Mouse (Mus musculus) liver, adult (tissue): ENCODE results near the gene Gm17018.
A peak's percentile ranks its signal among the peaks of the same experiment; 100 is the strongest.

Experiments used
- GATA4 ChIP-seq: IDR thresholded peaks from 2 replicates; pipeline ENCODE4 v1.6.1; 2014; ENCODE audit warnings: mild to moderate bottlenecking, low read length; ENCODE audit not compliant: insufficient replicate concordance

The Gm17018 gene

DNA sequence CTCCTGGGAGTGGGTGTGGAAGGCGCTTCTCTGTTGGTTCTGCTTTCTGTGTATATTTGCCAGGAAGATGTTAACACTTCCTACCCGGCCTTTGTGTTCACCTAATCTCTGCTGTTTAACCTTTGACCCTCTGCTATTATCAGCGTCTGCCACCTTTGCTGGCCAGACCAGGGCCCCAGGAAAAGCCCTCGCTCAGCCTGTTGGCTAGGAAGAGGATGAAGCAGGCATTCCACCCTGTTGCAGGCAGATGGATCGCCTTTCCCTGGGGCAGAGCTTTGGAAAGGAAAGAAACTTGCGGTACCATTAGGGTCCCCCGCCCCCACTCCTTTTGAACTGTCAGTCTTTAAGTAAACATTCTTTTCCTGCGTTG, 15.2 kb downstream of the Gm17018 start:
- peak; percentile 34; the same call in 1 of the 2 replicates for TF ChIP-seq GATA4

DNA sequence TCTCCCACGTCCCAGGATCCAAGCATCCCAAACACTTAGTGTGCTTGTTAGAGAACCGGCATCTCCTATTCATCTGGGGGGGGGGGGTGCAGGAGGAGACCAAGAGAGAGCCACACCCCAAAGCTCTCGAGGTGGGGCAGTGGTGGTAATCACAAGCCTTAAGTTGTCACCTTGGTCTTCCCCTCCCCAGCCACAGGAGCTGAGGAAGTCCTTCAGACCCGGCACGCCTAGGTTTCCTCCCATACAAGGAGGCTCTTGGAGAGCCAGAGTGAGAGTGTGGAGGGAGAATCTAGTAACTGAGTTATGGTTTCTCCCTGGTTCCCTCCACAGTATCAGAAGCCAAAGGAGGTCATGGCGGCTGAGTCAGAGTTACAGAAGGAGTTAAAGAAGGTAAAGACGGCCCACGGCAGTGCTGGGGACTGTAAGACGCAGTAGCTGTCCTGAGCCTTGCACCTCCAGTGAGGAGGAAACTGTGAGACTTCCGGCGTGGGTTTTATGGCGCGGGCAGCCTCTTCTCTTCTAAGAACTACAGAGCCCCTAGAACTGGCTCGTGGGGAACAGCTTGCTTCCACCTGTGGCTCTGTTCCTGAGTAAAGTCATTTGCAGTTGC, 16.8 kb downstream of the Gm17018 start:
- TF ChIP-seq GATA4, result no peak

DNA sequence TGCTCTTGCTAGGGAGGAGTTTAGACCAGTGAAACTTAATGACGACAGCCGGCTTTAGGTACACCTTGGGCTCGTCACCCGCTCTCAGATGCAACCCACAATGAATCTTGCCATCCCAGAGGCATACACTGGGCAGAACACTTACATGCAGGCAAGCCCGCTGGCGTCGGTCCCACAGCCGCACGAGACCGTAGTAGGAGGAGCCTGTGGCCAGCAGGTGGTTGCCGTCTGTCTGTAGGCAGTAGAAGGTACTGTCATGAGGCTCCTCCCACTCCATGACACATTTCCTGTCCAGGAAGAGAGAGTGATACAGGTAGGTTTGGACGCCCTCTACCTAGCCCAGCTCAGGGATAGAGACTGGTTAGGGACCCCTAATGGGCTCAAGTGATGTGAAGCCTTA, 18.6 kb downstream of the Gm17018 start:
- no peak for TF ChIP-seq GATA4

DNA sequence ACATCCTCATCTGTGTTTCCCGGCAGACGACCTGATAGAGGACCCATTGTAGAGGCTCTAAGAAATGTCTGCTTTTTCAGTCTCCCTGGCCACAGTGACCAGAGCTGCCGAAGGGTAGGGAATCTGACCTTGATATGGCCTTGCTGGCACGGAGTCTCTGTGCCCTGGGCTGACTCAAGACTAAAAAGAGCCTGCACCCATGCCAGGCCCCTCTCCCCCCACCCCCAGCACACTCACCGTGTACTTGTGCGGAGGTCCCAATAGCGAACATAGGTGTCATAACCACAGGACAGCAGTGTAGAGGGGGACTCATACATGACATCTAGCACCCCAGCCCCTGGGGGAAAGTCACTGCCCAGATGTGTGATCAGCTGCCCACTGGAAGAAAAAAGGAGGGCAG, 19.0 kb downstream of the Gm17018 start:
- no peak for TF ChIP-seq GATA4

- TF ChIP-seq GATA4, result no peak
These were observed 19.8 kb downstream of the Gm17018 start for GRCm38 (mm10) chr19:45580235-45580634.

DNA sequence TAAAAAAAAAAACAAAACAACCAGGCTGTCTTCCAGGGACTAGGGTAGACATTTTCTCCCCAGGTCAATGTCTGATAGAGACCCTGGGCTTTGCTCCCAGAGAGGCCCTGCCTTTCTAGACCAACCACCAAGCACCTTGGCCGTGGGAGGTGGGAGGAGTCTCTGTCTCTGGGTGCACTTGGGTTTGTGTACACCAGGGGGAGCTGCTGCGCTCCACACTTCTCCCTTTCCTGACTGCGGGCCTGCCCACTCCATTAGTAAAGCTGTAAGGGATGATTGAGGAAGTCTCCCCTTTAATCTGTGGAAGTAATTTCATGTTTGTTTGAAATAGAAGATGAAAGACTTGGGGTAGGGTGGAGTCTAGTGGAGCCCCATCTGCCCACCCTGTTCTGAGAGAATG, 20.8 kb downstream of the Gm17018 start:
- no peak for TF ChIP-seq GATA4

GRCm38 (mm10) chr19:45582161-45582560, 21.7 kb downstream of the Gm17018 start:
- TF ChIP-seq GATA4, result no peak

DNA sequence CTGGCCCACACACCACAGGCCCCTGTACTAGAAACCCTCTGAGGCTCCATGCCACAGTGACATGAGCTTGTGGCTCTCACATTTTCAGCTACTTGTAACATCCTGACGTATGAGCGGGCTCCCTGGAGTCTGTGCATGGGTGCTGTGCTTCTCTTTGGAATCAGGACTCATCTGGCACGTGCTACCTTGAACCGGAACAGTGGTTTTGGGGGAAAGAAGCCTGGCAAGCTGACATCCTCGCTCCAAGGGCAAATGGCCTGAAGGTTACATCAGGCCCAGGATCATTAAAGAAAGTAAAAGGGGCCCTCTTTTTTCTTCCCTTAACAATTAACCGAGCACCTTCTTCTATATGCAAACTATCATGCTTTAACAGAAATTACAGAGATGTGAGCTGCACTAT, 22.7 kb downstream of the Gm17018 start:
- no peak for TF ChIP-seq GATA4

GRCm38 (mm10) chr19:45584856-45585620, 24.6 kb downstream of the Gm17018 start:
- no peak for TF ChIP-seq GATA4

GRCm38 (mm10) chr19:45586850-45587249, 26.4 kb downstream of the Gm17018 start:
- TF ChIP-seq GATA4, result no peak

DNA sequence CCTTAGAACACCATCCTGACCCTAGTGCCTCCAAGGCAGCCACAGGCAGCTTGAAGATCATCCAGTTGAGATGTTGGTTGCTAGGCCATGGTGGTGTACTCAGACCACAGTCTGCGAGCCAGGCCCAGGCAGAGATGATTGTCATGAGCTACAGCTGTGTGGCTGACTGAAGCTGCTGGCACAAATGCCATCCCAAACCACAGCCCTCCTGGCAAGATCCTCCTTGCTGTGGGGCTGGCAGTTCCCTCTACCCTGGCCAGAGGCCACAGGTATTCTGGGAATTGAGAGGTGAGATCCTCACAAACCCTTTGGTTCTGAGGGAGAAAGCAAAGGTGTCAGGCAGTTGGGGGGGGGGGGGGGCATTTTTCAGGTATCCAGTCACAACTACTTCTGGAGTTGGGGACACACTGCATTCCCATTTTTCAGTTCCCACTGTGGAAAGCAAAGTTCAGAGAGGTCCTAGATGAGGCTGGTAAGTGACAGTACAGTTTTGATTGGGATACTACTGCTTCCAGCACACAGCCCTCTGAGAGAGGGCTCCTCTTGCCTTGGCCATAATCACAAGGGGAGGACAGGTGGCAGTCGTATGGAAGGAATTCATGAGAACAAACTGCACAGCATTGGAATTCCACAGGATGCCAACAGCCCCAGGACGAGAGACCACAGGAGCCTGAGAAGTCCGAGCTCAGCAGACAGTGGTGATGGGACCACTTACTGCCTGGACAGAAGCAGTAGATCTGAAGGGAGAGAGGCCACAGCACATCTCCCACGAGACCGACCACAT, 27.3 kb downstream of the Gm17018 start:
- TF ChIP-seq GATA4, result no peak

- no peak for TF ChIP-seq GATA4
These were observed 29.3 kb downstream of the Gm17018 start for GRCm38 (mm10) chr19:45589761-45590160.

GRCm38 (mm10) chr19:45591704-45592103, 31.3 kb downstream of the Gm17018 start:
- TF ChIP-seq GATA4, result no peak

DNA sequence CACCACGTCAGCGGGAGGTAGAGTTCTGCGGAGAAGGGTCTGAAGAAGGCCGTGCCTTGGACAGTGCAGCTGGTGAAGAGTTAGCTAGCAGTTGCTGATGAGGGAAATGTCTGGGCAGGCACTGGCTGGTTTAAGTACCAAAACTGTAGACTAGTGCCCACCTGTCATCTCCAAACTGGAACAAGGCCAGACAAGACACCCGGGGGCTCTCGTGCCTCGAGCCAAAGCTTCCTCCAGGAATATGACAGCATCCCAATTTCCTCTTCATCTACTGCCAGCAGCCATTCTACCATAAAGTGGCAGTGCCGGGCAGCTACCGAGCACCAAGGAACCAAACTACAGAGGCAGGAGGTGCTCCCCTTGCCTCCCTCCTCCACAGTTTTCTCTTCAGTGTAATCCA, 32.5 kb downstream of the Gm17018 start:
- no peak for TF ChIP-seq GATA4

DNA sequence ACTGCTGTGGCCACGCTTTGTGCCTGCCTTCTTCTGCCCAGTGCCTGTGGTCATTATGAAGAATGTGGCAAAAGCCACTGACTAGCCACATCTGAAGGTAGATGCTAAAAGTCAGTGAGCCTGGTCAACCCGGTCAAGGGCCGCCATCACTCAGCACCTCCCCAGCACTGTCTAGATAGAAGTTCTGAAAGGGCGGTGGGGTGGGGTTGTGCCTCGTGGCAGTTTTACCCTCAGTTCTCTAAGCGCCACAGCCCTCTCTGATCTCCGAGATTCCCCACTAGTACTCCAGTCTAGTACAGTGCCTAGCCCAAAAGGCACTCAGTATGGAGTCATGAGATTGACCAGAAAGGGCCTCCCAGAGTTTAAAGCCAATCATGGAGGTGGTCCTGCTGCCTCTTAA, 33.7 kb downstream of the Gm17018 start:
- no peak for TF ChIP-seq GATA4

- no peak for TF ChIP-seq GATA4
These were observed 35.1 kb downstream of the Gm17018 start for GRCm38 (mm10) chr19:45595481-45595880.
